Mouse (Mus musculus) lung, postnatal 0 days (tissue): ENCODE data around the gene Mrpl42.

ENCODE experiments used
- CTCF ChIP-seq: IDR thresholded peaks from 2 replicates; pipeline ENCODE4 v1.5.1; 2016; ENCODE audit warnings: antibody characterized with exemption, mild to moderate bottlenecking
- EP300 ChIP-seq: IDR thresholded peaks from 2 replicates; pipeline ENCODE4 v1.6.1; 2016; ENCODE audit warnings: antibody characterized with exemption, mild to moderate bottlenecking, control low read depth

DNA sequence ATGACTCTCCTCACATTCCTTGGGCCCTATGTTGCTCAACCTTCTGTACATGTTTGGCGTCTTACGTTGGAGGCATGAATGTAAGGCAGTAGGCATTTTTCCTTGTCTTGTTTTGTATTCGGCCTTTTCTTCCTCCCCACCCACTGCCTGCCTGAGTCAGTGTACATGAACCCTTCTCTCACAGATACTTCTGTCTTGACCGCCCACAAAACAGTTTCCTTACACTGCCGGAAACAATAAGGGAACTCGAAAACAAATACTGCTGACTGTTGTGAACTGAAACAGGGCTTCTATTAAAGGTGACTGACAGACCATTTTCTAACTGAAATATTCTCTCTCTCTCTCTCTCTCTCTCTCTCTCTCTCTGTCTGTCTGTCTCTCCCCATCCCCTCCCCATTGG, 7.1 kb upstream of the Mrpl42 start:
- no peak for TF ChIP-seq CTCF
- no peak for TF ChIP-seq EP300
